Mouse (Mus musculus) midbrain, embryonic 12.5 days (tissue): ENCODE measurements at regions not wholly inside any gene's neighbourhood (a gene's known extent, or its start where the extent isn't known, plus 50 kb on each side); places are given as distances from the start of the nearest gene placed in this dataset.

Source experiments
- ATAC-seq: fragments of 200-750 bp; cut with Nextera tagmentation; 2 replicates; pipeline ENCODE4 v1.8.0; 2017; ENCODE audit warnings: low read depth, moderate TSS enrichment, moderate library complexity; ENCODE audit not compliant: low FRiP score
- H3K27ac ChIP-seq: fragments of 300-500 bp; sonication (generic); replicated peaks from 2 replicates; pipeline ENCODE4 v1.5.1; 2016; ENCODE audit warnings: mild to moderate bottlenecking
- H3K27me3 ChIP-seq: fragments of 300-500 bp; sonication (generic); 2 replicates; pipeline ENCODE4 v1.6.1; 2016; ENCODE audit warnings: mild to moderate bottlenecking
- H3K36me3 ChIP-seq: fragments of 300-500 bp; sonication (generic); 2 replicates; pipeline ENCODE4 v1.6.1; 2016
- H3K4me1 ChIP-seq: fragments of 300-500 bp; sonication (generic); 2 replicates; pipeline ENCODE4 v1.6.1; 2016
- H3K4me2 ChIP-seq: fragments of 300-500 bp; sonication (generic); replicated peaks from 2 replicates; pipeline ENCODE4 v1.6.1; 2016; ENCODE audit warnings: mild to moderate bottlenecking, moderate library complexity
- H3K4me3 ChIP-seq: fragments of 300-500 bp; sonication (generic); 2 replicates; pipeline ENCODE4 v1.5.1; 2016; ENCODE audit warnings: mild to moderate bottlenecking
- H3K9ac ChIP-seq: fragments of 300-500 bp; sonication (generic); replicated peaks from 2 replicates; pipeline ENCODE4 v1.6.1; 2016; ENCODE audit warnings: mild to moderate bottlenecking, moderate library complexity
- H3K9me3 ChIP-seq: fragments of 300-500 bp; sonication (generic); 2 replicates; pipeline ENCODE4 v1.6.1; 2016; ENCODE audit warnings: mild to moderate bottlenecking
- WGBS: fragments of 180-500 bp; shearing (Covaris S2); methylation state at CpG from one replicate; pipeline ENCODE4 v1.1.7; 2016; 5-methylcytosine and 5-hydroxymethylcytosine counted together

DNA sequence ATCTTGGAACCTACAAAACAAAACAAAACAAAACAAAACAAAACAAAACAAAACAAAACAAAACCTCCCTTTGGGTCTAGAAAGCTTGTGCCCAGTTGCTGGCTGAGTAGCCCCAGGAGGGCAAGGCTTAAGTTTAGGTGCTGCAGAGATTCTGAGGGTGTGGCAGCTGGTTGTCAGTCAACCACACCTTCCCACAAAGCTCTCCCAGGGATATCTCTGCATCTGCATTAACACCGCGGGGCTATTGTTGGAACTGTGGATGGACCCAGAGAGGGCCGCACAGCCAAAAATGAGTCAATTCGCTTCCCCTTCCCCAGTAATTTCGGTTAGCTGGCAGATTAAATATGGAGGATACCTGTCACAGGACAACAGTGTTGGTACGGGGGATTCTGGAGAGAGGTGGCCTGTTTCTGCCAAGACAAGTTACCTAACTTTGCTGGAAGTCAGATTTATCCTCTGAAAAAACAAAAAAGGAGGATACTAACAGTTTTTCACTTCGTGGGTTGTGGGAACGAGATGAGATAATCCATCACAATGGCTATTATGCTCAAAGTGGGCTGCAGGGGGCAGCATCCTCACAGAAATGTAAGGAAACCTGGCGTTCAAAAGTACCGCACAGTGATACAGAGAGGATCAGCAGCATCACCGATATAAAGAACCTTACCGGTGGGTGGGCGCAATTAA lies 96.7 kb downstream of the 1500009L16Rik start:
- peaks cover 10% of the 10 kb centered on the region; the same call in 1 of the 2 replicates for H3K27me3 ChIP-seq
- H3K4me2 ChIP-seq = peak overlapping the region; percentile 43
- H3K9ac ChIP-seq = no peak overlapping the region
- no peak overlapping the region for H3K27ac ChIP-seq
- WGBS = 9% methylated on average over 13 of the region's 13 CpGs
- 0 out of 2 replicates have a peak, but pooled peaks have one; percentile 30 for ATAC-seq
- peaks cover 5% of the 10 kb centered on the region for H3K4me1 ChIP-seq
- H3K9me3 ChIP-seq = no peaks in the 10 kb centered on the region
- H3K36me3 ChIP-seq = no peaks in the 10 kb centered on the region
- no peak overlapping the region for H3K4me3 ChIP-seq

DNA sequence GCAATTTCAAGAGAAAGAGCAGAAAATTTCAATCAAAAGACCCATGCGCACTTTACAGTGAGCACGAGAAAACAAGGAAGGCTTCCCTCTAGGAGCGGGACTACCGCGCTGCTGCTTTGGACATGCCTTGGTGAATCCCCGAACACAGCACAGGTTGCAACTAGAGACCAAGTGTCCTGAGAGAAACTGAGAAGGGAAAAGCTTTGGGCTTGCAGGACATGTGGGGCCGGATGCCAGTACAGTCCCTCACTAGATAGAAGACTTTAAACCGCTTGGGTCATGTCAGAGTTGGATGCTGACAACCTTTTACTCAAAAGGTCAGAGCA lies 97.2 kb downstream of the 1500009L16Rik start:
- H3K27me3 ChIP-seq = peaks cover 10% of the 10 kb centered on the region; the same call in 1 of the 2 replicates
- no peak overlapping the region for H3K27ac ChIP-seq
- no peak overlapping the region for H3K4me3 ChIP-seq
- ATAC-seq = 0 out of 2 replicates have a peak, but pooled peaks have one; percentile 30
- no peak overlapping the region for H3K9ac ChIP-seq
- H3K4me2 ChIP-seq = peak overlapping the region; percentile 43; the same call in 1 of the 2 replicates
- H3K9me3 ChIP-seq = no peaks in the 10 kb centered on the region
- H3K36me3 ChIP-seq = no peaks in the 10 kb centered on the region
- peaks cover 5% of the 10 kb centered on the region for H3K4me1 ChIP-seq
- 69% methylated on average over 8 of the region's 8 CpGs for WGBS

DNA sequence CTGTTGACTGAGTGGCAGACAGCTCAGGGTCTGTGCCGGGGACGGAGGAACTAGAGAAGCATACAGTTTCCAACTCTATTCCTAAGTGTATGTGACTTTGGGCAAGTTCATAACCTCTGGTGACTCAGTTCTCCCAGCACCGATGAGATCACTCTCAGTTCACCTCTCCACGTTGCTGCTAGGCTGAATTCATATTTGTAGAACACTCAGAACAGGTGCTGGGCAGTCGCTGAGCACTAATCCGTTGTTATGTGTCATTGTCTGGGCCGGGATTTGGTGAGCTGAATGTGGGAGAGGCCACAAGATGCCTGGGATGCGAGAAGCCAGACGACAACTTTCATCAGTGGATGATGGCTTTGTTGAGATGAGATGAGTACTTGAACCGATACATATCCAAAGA lies 98.4 kb downstream of the 1500009L16Rik start:
- H3K27ac ChIP-seq = no peak overlapping the region
- H3K4me1 ChIP-seq = peaks cover 5% of the 10 kb centered on the region
- H3K36me3 ChIP-seq = no peaks in the 10 kb centered on the region
- ATAC-seq = no peak
- peaks cover 10% of the 10 kb centered on the region; the same call in 1 of the 2 replicates for H3K27me3 ChIP-seq
- 67% methylated on average over 10 of the region's 10 CpGs for WGBS
- H3K9ac ChIP-seq = no peak overlapping the region
- no peak overlapping the region for H3K4me3 ChIP-seq
- H3K4me2 ChIP-seq = no peak overlapping the region
- no peaks in the 10 kb centered on the region for H3K9me3 ChIP-seq

DNA sequence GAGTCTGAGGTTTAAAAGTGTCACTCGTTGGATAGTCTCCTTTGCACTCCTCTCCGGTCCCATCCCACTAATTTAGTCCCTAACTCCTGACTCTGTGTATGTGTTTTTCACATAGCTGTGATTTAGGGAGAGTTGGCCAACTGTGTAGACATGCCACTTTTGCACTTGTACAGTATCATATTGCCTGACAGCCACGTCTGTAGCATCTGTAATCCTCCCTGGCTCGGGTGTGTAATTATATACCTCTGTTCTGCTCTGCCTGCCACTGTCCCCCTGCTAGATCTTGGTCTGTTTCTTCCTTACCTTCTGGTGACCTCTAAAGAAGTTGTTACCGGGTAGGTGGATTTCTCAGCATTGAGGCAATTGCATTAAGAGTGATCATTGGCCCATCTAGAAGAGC lies 103.4 kb downstream of the 1500009L16Rik start:
- no peak overlapping the region for H3K27ac ChIP-seq
- no peak overlapping the region for H3K4me2 ChIP-seq
- H3K4me3 ChIP-seq = no peak overlapping the region
- H3K4me1 ChIP-seq = no peaks in the 10 kb centered on the region
- H3K27me3 ChIP-seq = no peaks in the 10 kb centered on the region
- H3K9ac ChIP-seq = no peak overlapping the region
- 87% methylated on average over 5 of the region's 5 CpGs for WGBS
- H3K36me3 ChIP-seq = no peaks in the 10 kb centered on the region
- ATAC-seq = no peak
- no peaks in the 10 kb centered on the region for H3K9me3 ChIP-seq

DNA sequence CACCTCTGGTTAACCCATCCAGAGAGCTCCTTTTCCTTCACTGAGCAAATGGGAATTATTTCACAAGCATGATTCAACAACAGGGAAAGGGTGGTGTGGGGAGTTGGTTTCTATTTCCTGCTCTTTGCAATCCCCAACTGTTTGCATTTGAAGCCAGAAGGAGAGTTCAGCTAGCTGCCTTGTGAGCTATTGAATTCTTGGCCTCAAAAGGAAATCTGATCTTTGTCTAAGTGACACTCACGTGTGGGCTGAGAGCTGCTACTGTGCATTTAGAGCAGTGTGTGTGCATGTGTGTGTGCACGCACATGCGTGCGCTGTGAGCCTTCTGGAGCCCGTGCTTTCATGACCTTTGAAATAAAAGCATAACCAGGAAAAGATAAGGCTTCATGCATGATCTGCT lies 113.7 kb downstream of the 1500009L16Rik start:
- Histone ChIP-seq H3K27me3 (no peaks in the 10 kb centered on the region), H3K36me3 (no peaks in the 10 kb centered on the region), H3K4me1 (peaks cover 3% of the 10 kb centered on the region; the same call in 1 of the 2 replicates), H3K9ac (no peak overlapping the region), H3K4me3 (no peak overlapping the region), H3K4me2 (no peak overlapping the region), H3K27ac (no peak overlapping the region), H3K9me3 (no peaks in the 10 kb centered on the region)
- ATAC-seq = no peak
- 77% methylated on average over 5 of the region's 5 CpGs for WGBS

DNA sequence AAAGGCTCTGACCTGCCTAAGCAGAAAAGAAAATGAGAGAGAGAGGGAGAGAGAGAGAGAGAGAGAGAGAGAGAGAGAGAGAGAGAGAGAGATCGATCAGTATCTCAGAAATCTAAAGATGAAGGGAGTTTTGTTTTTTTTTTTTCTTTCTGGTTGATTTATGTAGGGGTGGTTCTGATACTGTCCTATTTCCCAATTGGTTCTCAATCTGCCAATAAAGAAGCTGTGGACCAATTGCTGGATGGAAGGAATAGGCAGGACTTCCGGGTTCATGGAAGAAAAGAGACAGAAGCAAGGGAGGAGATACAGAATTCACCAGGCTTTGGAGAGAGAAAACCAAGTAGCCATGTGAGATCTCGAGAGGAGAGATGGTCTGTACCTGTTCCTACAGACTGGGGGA lies 117.6 kb downstream of the 1500009L16Rik start:
- 78% methylated on average over 3 of the region's 3 CpGs for WGBS
- no peaks in the 10 kb centered on the region for H3K36me3 ChIP-seq
- H3K4me1 ChIP-seq = peaks cover 3% of the 10 kb centered on the region; the same call in 1 of the 2 replicates
- peaks cover 6% of the 10 kb centered on the region; the same call in 1 of the 2 replicates for H3K9me3 ChIP-seq
- no peak overlapping the region for H3K4me2 ChIP-seq
- H3K9ac ChIP-seq = no peak overlapping the region
- H3K4me3 ChIP-seq = no peak overlapping the region
- ATAC-seq = no peak
- H3K27ac ChIP-seq = no peak overlapping the region
- no peaks in the 10 kb centered on the region for H3K27me3 ChIP-seq

DNA sequence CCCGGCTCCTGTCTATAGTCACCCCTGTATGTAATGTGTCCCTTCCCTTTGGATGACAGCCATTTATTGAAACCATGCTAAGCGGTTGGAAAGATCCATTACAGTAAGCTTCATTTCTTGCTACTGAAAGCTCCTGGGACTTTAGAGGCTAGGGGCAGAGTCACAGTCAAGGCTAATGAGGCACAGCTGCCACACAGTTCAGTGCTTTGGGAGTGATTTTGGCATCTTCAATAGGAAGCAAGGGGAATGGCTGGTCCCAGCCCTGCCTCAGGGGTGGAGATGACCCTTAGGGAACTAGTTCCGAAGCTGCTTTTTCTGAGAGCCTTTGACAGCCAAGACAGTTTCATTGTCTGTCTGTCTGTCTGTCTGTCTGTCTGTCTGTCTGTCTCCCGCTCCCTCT lies 128.2 kb downstream of the 1500009L16Rik start:
- no peak for ATAC-seq
- Histone ChIP-seq H3K4me3 (no peak overlapping the region), H3K36me3 (no peaks in the 10 kb centered on the region), H3K27ac (no peak overlapping the region), H3K4me1 (no peaks in the 10 kb centered on the region), H3K4me2 (no peak overlapping the region), H3K27me3 (no peaks in the 10 kb centered on the region), H3K9me3 (no peaks in the 10 kb centered on the region), H3K9ac (no peak overlapping the region)
- WGBS = 71% methylated on average over 4 of the region's 4 CpGs

DNA sequence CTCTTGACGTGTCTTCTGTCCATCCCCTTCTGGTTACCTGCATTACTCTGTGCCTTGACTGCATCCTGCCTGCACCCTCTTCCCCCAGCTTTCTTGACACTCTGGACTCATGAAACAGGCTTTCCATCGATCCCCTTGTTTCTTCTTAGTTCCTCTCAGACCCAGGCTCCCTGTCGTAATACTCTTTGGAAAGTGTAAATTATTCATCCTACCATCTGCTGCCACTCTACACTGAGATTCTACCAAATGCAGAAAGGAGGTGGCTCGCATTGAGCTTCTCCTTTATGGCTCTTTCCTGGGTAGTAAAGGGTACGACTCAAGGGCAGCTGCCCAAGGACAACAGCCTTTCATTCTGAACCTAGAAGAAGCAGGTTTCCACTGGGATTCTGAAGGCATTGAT lies 129.5 kb downstream of the 1500009L16Rik start:
- Histone ChIP-seq H3K4me3 (no peak overlapping the region), H3K36me3 (no peaks in the 10 kb centered on the region), H3K27me3 (no peaks in the 10 kb centered on the region), H3K9me3 (no peaks in the 10 kb centered on the region), H3K27ac (0 out of 2 replicates have a peak overlapping the region, but pooled peaks have one; percentile 15), H3K9ac (no peak overlapping the region), H3K4me1 (no peaks in the 10 kb centered on the region), H3K4me2 (no peak overlapping the region)
- 77% methylated on average over 5 of the region's 5 CpGs for WGBS
- ATAC-seq = no peak

DNA sequence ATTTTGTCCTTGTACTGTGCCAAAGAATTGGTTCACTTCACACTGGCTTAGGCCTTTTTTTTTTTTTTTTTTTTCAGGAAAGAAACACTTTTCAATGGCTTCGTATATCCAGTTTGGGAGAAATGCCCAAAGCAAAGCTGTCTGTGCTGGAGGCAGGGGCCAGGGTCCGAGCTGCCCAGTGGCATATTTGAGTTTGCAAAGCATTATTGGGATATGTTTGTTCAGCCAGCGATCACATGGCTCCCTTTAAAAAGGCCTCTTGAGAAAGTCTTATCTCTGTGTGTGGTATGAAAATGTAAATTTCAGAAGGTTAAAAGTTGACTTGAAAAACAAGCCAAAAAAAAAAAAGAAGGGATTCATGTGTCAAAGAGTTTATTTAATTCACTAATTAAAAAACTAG lies 130.1 kb downstream of the 1500009L16Rik start:
- Histone ChIP-seq H3K9me3 (no peaks in the 10 kb centered on the region), H3K27me3 (no peaks in the 10 kb centered on the region), H3K4me1 (no peaks in the 10 kb centered on the region), H3K27ac (0 out of 2 replicates have a peak overlapping the region, but pooled peaks have one; percentile 15), H3K9ac (no peak overlapping the region), H3K36me3 (no peaks in the 10 kb centered on the region), H3K4me2 (no peak overlapping the region), H3K4me3 (no peak overlapping the region)
- 64% methylated on average over 3 of the region's 3 CpGs for WGBS
- no peak for ATAC-seq

DNA sequence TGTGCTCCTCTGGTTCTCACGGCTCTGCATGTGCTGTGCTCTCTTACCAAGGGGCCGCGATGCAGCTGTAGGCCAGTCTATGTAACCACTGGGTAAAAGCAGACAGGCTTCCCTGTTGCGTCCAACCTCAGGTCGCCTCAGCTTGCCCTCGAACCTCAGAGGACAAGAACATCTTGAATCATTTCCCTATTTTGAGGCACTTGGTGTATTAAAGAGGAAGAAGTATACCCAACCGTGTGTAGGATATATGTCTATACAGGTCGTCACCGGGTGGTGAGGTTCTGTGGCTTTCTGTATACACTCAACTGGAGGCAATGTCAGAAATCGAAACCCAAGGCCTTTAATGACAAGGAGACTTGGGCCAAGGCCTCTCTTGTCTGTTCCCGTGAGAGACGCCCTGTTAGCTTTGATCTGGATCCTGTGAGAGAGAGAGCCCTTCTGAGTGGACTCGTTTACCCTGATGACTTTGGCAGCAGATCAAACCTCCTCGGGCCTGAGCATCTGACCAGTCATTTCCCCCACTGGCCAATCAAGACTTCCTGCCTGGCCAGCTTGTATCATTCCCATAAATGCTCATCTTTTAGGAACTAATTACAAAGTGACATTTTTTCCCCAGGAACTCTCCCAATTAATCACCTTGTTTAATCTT lies 135.3 kb downstream of the 1500009L16Rik start:
- Histone ChIP-seq H3K36me3 (no peaks in the 10 kb centered on the region), H3K27me3 (no peaks in the 10 kb centered on the region), H3K9ac (no peak overlapping the region), H3K4me3 (no peak overlapping the region), H3K27ac (no peak overlapping the region), H3K4me1 (peaks cover 11% of the 10 kb centered on the region; the same call in 1 of the 2 replicates), H3K9me3 (no peaks in the 10 kb centered on the region), H3K4me2 (no peak overlapping the region)
- ATAC-seq = no peak
- WGBS = 88% methylated on average over 14 of the region's 14 CpGs

DNA sequence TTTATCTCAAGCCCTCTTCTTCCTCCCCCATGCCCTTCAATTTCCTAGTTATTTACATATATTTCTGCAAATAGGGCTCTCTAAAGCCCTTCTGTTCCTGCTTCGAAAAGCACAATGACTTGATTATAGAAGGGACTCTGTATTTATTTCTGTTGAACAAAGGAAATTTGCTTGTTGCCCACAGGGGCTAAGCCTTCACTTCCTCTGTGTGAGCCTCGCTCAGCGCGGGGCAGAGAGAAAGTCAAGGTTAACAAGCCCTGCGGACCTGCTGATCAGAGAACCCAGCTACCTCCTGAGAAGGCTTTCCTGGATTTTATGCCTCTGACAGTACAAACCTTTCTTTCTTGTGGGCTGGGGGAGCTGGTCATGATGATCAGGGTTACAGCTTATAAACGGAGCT lies 136.0 kb downstream of the 1500009L16Rik start:
- Histone ChIP-seq H3K9me3 (no peaks in the 10 kb centered on the region), H3K27me3 (no peaks in the 10 kb centered on the region), H3K9ac (no peak overlapping the region), H3K36me3 (no peaks in the 10 kb centered on the region), H3K4me1 (peaks cover 11% of the 10 kb centered on the region; the same call in 1 of the 2 replicates), H3K4me3 (no peak overlapping the region), H3K4me2 (no peak overlapping the region), H3K27ac (no peak overlapping the region)
- WGBS = 59% methylated on average over 6 of the region's 6 CpGs
- ATAC-seq = no peak

DNA sequence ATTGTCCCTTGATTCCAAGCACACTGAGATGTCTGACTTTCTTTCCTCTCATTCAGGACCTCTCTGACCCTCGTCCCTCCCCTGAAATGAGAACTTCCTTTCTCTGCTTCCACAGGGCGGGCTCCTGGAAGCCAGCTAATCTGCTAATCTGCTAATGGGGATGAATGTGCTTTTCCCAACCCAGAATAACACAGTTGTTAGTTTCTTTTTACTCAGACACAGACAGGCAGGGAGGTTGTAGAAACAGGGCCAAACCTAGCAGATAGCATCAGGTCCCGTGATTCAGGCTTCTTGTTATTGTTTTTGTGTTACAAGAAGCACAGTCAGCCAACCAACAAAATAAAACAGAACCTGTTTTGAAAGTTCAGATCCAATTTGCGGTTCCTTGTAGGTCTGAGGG lies 137.0 kb downstream of the 1500009L16Rik start:
- Histone ChIP-seq H3K27me3 (no peaks in the 10 kb centered on the region), H3K9ac (no peak overlapping the region), H3K4me1 (peaks cover 11% of the 10 kb centered on the region; the same call in 1 of the 2 replicates), H3K36me3 (no peaks in the 10 kb centered on the region), H3K9me3 (no peaks in the 10 kb centered on the region), H3K4me3 (no peak overlapping the region), H3K27ac (no peak overlapping the region), H3K4me2 (no peak overlapping the region)
- 58% methylated on average over 4 of the region's 4 CpGs for WGBS
- no peak for ATAC-seq
